Mouse (Mus musculus): ENCODE data around the gene Edf1.

DNA sequence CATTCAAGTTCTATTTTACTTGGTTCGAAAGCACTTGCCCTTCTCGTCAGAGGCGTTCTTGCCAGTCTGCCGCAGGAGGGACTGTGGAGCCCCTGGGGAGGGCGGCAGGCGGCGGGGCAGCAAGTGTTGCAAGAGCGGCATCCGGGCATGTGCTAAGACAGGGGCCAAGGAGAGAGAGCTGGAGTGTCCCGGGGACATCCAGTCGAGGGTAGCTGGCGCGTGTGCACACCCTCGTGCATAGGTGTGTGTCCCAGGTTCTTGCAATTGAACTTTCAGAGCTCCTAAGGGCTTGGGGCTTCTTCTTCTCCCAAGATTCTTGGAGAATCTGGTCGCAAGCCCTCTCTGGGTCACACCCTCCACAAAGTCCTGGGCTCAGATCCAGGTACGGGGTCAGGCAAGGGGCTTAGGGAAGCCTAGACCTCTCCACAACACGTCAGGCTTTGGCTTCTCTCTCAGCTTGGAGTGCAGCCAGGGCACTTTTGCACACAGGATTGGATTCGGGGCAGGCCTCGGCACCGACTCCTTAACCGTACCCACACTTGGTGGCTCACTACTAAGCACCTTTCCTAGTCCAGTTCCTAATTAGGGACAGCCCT lies 17.9 kb downstream of the Edf1 start:
- no peak for TF ChIP-seq CTCF (IDR thresholded peaks at IDR 0.05; ENCODE audit: low read depth, low read length)
- TF ChIP-seq GATA1 (IDR thresholded peaks at IDR 0.05; ENCODE audit: borderline replicate concordance, low read length) = no peak
- TF ChIP-seq TAL1 (conservative IDR thresholded peaks at IDR 0.05; ENCODE audit: low read depth, low read length) = no peak
- no peak for TF ChIP-seq POLR2AphosphoS5 (IDR thresholded peaks at IDR 0.05; ENCODE audit: insufficient replicate concordance, low read depth, low read length)
